Mouse (Mus musculus): ENCODE measurements around the gene Crp.

Gene Crp

GRCm38 (mm10) chr1:172711962-172712361 lies 14.1 kb downstream of the Crp start:
- DNase-seq (ENCODE audit: low read depth), result no peak

- no peak for DNase-seq (ENCODE audit: low read depth)
Measured at GRCm38 (mm10) chr1:172751241-172751640, 53.4 kb downstream of the Crp start.

- DNase-seq (ENCODE audit: low read depth), result no peak
Measured at GRCm38 (mm10) chr1:172755151-172755550, 57.3 kb downstream of the Crp start.

GRCm38 (mm10) chr1:172759525-172759924 lies 61.7 kb downstream of the Crp start:
- DNase-seq (ENCODE audit: low read depth), result no peak

- DNase-seq (ENCODE audit: low read depth), result no peak
Measured at GRCm38 (mm10) chr1:172779195-172779594, 81.3 kb downstream of the Crp start.

GRCm38 (mm10) chr1:172785322-172785721 lies 87.5 kb downstream of the Crp start:
- DNase-seq (ENCODE audit: low read depth), result no peak

GRCm38 (mm10) chr1:172785886-172786285 lies 88.0 kb downstream of the Crp start:
- DNase-seq (ENCODE audit: low read depth), result no peak

GRCm38 (mm10) chr1:172828975-172829374 lies 131.1 kb downstream of the Crp start:
- no peak for DNase-seq (ENCODE audit: low read depth)

GRCm38 (mm10) chr1:172847044-172847761 lies 149.3 kb downstream of the Crp start:
- no peak for DNase-seq (ENCODE audit: low read depth)

- DNase-seq (ENCODE audit: low read depth), result no peak
Measured at GRCm38 (mm10) chr1:172848171-172848570, 150.3 kb downstream of the Crp start.

- no peak for DNase-seq (ENCODE audit: low read depth)
Measured at GRCm38 (mm10) chr1:172875265-172875664, 177.4 kb downstream of the Crp start.

- no peak for DNase-seq (ENCODE audit: low read depth)
Measured at GRCm38 (mm10) chr1:172876675-172877074, 178.8 kb downstream of the Crp start.

Data from 416B (cell line).